Mouse (Mus musculus): Measurements from ENCODE around the gene Tnik.

Gene Tnik

DNA sequence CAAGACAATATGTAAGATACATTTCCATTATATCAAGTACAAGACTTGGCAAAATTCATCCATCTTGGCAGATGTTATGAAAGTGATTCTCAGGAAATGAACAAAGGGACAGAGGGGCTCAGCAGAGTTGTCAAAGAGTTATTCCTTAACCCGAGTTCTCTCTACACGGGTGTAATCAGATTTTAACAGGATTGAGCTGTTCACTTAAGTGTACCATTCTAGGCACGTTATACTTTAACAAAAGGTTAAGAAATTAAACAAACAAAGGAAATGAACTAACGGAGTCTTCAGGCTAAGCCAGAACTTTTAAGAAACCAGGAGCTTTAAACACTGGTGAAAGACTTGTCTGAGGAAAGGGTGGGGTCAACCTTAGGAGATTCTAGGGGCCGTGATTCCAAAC, 458.2 kb downstream of the Tnik start:
- no peak for DNase-seq (ENCODE audit: low spot score)

DNA sequence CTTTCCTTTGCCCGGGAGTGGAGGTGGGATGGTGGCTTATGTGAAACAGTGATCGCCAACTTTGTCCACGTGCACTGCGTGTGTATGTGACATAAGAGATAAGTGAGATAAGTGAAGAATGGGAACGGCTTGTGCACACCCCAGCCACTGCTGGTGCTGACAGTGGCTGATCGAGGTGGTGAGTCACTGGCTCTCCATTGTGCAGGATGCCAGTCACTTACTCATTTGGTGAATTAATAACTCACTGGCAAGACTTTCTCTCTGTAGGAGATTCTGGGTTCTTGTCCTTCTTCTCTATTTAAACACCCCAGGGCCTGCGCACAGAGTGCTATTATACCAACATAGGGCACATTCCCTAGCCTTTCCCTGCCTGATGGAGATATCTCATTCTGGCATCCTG, 458.8 kb downstream of the Tnik start:
- DNase-seq (ENCODE audit: low spot score) = no peak

DNA sequence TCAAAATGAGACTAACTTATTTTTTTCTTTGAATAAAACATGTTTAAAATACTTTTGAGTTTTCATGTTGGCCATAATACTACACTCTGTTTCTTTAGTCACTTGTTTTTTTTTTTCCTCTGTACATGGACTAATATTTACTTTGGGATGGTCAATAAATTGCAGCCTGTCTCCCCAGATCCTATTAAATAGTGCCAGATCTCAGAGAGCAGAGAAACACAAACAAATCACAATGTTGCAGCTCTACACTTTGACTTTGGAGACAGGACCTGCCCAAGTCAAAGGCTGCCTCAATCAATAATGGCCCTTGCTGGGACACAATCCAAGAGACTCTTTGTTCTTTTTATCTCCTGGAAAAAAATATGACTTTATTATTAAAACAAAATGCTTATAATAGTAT, 459.5 kb downstream of the Tnik start:
- no peak for DNase-seq (ENCODE audit: low spot score)

DNA sequence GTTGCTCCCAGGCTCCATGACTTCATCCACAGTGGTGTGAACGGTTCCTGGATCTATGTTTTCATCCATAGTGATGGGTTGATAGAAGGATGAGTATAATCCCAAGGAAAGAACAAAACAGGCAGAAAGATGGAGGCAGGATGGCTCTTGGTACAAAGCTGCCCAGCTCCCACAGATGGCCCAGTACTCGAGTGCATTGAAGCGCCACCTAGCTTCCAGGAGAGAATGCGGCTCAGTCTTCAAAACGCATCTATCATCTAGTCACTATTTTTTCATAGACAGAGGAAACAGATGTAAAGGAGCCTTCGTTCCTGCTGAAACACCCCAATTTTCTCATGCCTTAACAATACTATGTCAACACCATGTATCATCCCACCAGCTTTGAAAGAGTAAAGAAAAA, 460.5 kb downstream of the Tnik start:
- DNase-seq (ENCODE audit: low spot score) = no peak

DNA sequence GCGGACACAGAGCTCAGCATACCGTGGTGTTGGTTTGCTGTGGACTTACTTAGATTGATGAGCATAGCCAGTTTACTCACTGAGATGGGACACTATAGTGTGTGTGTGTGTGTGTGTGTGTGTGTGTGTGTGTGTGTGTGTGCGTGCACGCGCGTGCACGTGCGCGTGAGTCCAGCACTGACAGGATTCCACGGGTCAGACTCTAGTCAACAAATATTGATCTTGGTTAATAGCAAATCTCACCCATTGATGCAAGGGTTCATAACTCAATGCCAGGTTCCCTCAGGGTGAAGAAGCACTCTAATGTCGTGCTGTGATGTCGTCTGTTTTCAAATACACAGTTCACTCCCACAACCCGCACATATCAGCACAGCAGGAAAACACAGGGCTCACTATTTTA, 462.2 kb downstream of the Tnik start:
- DNase-seq (ENCODE audit: low spot score) = no peak

All from ovary, postnatal 36 days (tissue).